Mouse (Mus musculus) neural tube, embryonic 11.5 days (tissue): ENCODE data around the gene Wdr95. TPM values are rescaled to one million over a fixed set of nuclear protein-coding genes. Genes with fewer than 3 reads are reported as not detected.

ENCODE experiments used
- ATAC-seq: fragments of 200-750 bp; cut with Nextera tagmentation; 2 replicates; pipeline ENCODE4 v1.8.0; 2017; ENCODE audit warnings: moderate number of reproducible peaks, mild to moderate bottlenecking, moderate TSS enrichment, moderate library complexity; ENCODE audit not compliant: insufficient read depth, low FRiP score, low TSS enrichment
- DNase-seq: peaks from one replicate; pipeline ENCODE4 v3.0.0-alpha.2; 2015; ENCODE audit warnings: low spot score
- H3K27ac ChIP-seq: fragments of 300-500 bp; sonication (generic); 2 replicates; pipeline ENCODE4 v1.5.1; 2014; ENCODE audit warnings: low read depth, mild to moderate bottlenecking, low read length
- H3K27me3 ChIP-seq: fragments of 300-500 bp; sonication (generic); 2 replicates; pipeline ENCODE4 v1.6.1; 2014; ENCODE audit warnings: mild to moderate bottlenecking, low read length, mixed read lengths; ENCODE audit not compliant: control insufficient read depth, insufficient read depth
- H3K36me3 ChIP-seq: fragments of 300-500 bp; sonication (generic); 2 replicates; pipeline ENCODE4 v1.6.1; 2014; ENCODE audit warnings: mild to moderate bottlenecking, low read length, moderate library complexity, mixed read lengths; ENCODE audit not compliant: control insufficient read depth, insufficient read depth
- H3K4me1 ChIP-seq: fragments of 300-500 bp; sonication (generic); 2 replicates; pipeline ENCODE4 v1.6.1; 2014; ENCODE audit warnings: low read length, mixed read lengths; ENCODE audit not compliant: control insufficient read depth, insufficient read depth
- H3K4me2 ChIP-seq: fragments of 300-500 bp; sonication (generic); 2 replicates; pipeline ENCODE4 v1.6.1; 2014; ENCODE audit warnings: low read depth, mild to moderate bottlenecking, moderate library complexity
- H3K4me3 ChIP-seq: fragments of 300-500 bp; sonication (generic); 2 replicates; pipeline ENCODE4 v1.5.1; 2014; ENCODE audit warnings: low read depth, low read length
- H3K9ac ChIP-seq: fragments of 300-500 bp; sonication (generic); 2 replicates; pipeline ENCODE4 v1.6.1; 2014; ENCODE audit warnings: mild to moderate bottlenecking, low read length
- H3K9me3 ChIP-seq: fragments of 300-500 bp; sonication (generic); 2 replicates; pipeline ENCODE4 v1.6.1; 2016; ENCODE audit warnings: low read length; ENCODE audit not compliant: control insufficient read depth
- WGBS: fragments of 180-500 bp; shearing (Covaris S2); extraction: QIAGEN DNeasy Blood & Tissue Kit; methylation state at CpG from one replicate; pipeline ENCODE4 v1.1.7; 2014; 5-methylcytosine and 5-hydroxymethylcytosine counted together
- polyA plus RNA-seq: library from polyadenylated mRNA; unstranded; fragments of >200 nt; fragmentation: Nextera tagmentation; extraction: Ambion mirVana; gene quantifications from 2 replicates; pipeline ENCODE4 v1.2.1, GENCODE M21; 2014

The Wdr95 gene
- polyA plus RNA-seq, 1 experiment from 2014 or later = not detected

- H3K9ac ChIP-seq = no peak overlapping the region
Observed at GRCm38 (mm10) chr5:149551179-149551578, 22.7 kb downstream of the Wdr95 start.

GRCm38 (mm10) chr5:149552742-149553141, 24.3 kb downstream of the Wdr95 start:
- Histone ChIP-seq H3K36me3 (no peaks in the 10 kb centered on the region), H3K4me1 (no peaks in the 10 kb centered on the region), H3K9ac (no peak overlapping the region), H3K27me3 (no peaks in the 10 kb centered on the region), H3K9me3 (no peaks in the 10 kb centered on the region), H3K27ac (no peak overlapping the region), H3K4me2 (no peak overlapping the region), H3K4me3 (no peak overlapping the region)
- WGBS = 47% methylated on average over 9 of the region's 9 CpGs
- DNase-seq = no peak
- ATAC-seq = no peak

More at GRCm38 (mm10) chr5:149551179-149551578, 22.7 kb downstream of the Wdr95 start:
- Histone ChIP-seq H3K4me3 (no peak overlapping the region), H3K9me3 (no peaks in the 10 kb centered on the region), H3K36me3 (no peaks in the 10 kb centered on the region), H3K27me3 (no peaks in the 10 kb centered on the region), H3K4me2 (no peak overlapping the region), H3K4me1 (no peaks in the 10 kb centered on the region), H3K27ac (no peak overlapping the region)
- no peak for ATAC-seq
- 63% methylated on average over 7 of the region's 10 CpGs for WGBS
- no peak for DNase-seq

GRCm38 (mm10) chr5:149553373-149553772, 24.9 kb downstream of the Wdr95 start:
- ATAC-seq = no peak
- Histone ChIP-seq H3K9ac (no peak overlapping the region), H3K36me3 (no peaks in the 10 kb centered on the region), H3K4me3 (no peak overlapping the region), H3K27me3 (no peaks in the 10 kb centered on the region), H3K4me1 (no peaks in the 10 kb centered on the region), H3K4me2 (no peak overlapping the region), H3K9me3 (no peaks in the 10 kb centered on the region), H3K27ac (no peak overlapping the region)
- WGBS = 90% methylated on average over 11 of the region's 11 CpGs
- DNase-seq = no peak

- H3K9me3 ChIP-seq = no peaks in the 10 kb centered on the region
- DNase-seq (no peak), ATAC-seq (no peak)
- 85% methylated on average over 8 of the region's 8 CpGs for WGBS
- no peak overlapping the region for H3K27ac ChIP-seq
- no peaks in the 10 kb centered on the region for H3K27me3 ChIP-seq
- no peaks in the 10 kb centered on the region for H3K36me3 ChIP-seq
- no peak overlapping the region for H3K4me3 ChIP-seq
- no peak overlapping the region for H3K4me2 ChIP-seq
- no peak overlapping the region for H3K9ac ChIP-seq
- H3K4me1 ChIP-seq = no peaks in the 10 kb centered on the region
Observed at GRCm38 (mm10) chr5:149554397-149554796, 25.9 kb downstream of the Wdr95 start.

GRCm38 (mm10) chr5:149560903-149561588, 32.6 kb downstream of the Wdr95 start:
- 51% methylated on average over 11 of the region's 11 CpGs for WGBS
- H3K27ac ChIP-seq = no peak overlapping the region
- H3K4me2 ChIP-seq = no peak overlapping the region
- H3K4me1 ChIP-seq = peaks cover 3% of the 10 kb centered on the region; the same call in 1 of the 2 replicates
- ATAC-seq (no peak; the same call in 1 of the 2 replicates), DNase-seq (no peak)
- no peaks in the 10 kb centered on the region for H3K27me3 ChIP-seq
- no peaks in the 10 kb centered on the region for H3K9me3 ChIP-seq
- H3K9ac ChIP-seq = no peak overlapping the region
- no peak overlapping the region for H3K4me3 ChIP-seq
- no peaks in the 10 kb centered on the region for H3K36me3 ChIP-seq

GRCm38 (mm10) chr5:149566026-149566425, 37.5 kb downstream of the Wdr95 start:
- DNase-seq (no peak), ATAC-seq (no peak)
- no peak overlapping the region for H3K4me2 ChIP-seq
- WGBS = 57% methylated on average over 11 of the region's 11 CpGs
- H3K36me3 ChIP-seq = no peaks in the 10 kb centered on the region
- H3K27ac ChIP-seq = no peak overlapping the region
- no peak overlapping the region for H3K9ac ChIP-seq
- H3K4me1 ChIP-seq = peaks cover 3% of the 10 kb centered on the region; the same call in 1 of the 2 replicates
- H3K27me3 ChIP-seq = no peaks in the 10 kb centered on the region
- no peak overlapping the region for H3K4me3 ChIP-seq
- no peaks in the 10 kb centered on the region for H3K9me3 ChIP-seq

- 83% methylated on average over 5 of the region's 5 CpGs for WGBS
- Histone ChIP-seq H3K27me3 (no peaks in the 10 kb centered on the region), H3K27ac (no peak overlapping the region), H3K9me3 (no peaks in the 10 kb centered on the region), H3K4me1 (no peaks in the 10 kb centered on the region), H3K4me3 (no peak overlapping the region), H3K36me3 (no peaks in the 10 kb centered on the region), H3K9ac (no peak overlapping the region), H3K4me2 (no peak overlapping the region)
- DNase-seq (no peak), ATAC-seq (no peak)
Observed at GRCm38 (mm10) chr5:149566957-149567356, 38.5 kb downstream of the Wdr95 start.

- no peak overlapping the region for H3K4me2 ChIP-seq
- 88% methylated on average over 13 of the region's 13 CpGs for WGBS
- DNase-seq = no peak
Observed at GRCm38 (mm10) chr5:149568993-149569392, 40.5 kb downstream of the Wdr95 start.

GRCm38 (mm10) chr5:149576977-149577376, 48.5 kb downstream of the Wdr95 start:
- Histone ChIP-seq H3K36me3 (no peaks in the 10 kb centered on the region), H3K4me1 (no peaks in the 10 kb centered on the region), H3K4me2 (no peak overlapping the region), H3K9ac (no peak overlapping the region), H3K9me3 (no peaks in the 10 kb centered on the region), H3K27me3 (no peaks in the 10 kb centered on the region), H3K4me3 (no peak overlapping the region), H3K27ac (no peak overlapping the region)
- ATAC-seq (no peak), DNase-seq (no peak)
- WGBS = 72% methylated on average over 10 of the region's 10 CpGs

More at GRCm38 (mm10) chr5:149568993-149569392, 40.5 kb downstream of the Wdr95 start:
- no peaks in the 10 kb centered on the region for H3K27me3 ChIP-seq
- no peak for ATAC-seq
- H3K9me3 ChIP-seq = no peaks in the 10 kb centered on the region
- H3K4me1 ChIP-seq = no peaks in the 10 kb centered on the region
- no peak overlapping the region for H3K9ac ChIP-seq
- H3K27ac ChIP-seq = no peak overlapping the region
- no peaks in the 10 kb centered on the region for H3K36me3 ChIP-seq
- no peak overlapping the region for H3K4me3 ChIP-seq
